Mouse (Mus musculus) heart, postnatal 0 days (tissue): ENCODE measurements around the gene Car7. TPM values are rescaled to one million over a fixed set of nuclear protein-coding genes. Genes with fewer than 3 reads are reported as not detected.
A peak's percentile ranks its signal among the peaks of the same experiment; 100 is the strongest.

Source experiments
- ATAC-seq: fragments of 200-750 bp; cut with Nextera tagmentation; 2 replicates; pipeline ENCODE4 v1.8.0; 2017; ENCODE audit warnings: low read depth, moderate number of reproducible peaks, moderate library complexity; ENCODE audit not compliant: insufficient read depth
- DNase-seq: peaks from one replicate; pipeline ENCODE4 v3.0.0-alpha.2; 2016; ENCODE audit warnings: low spot score
- H3K27ac ChIP-seq: fragments of 300-500 bp; sonication (generic); 2 replicates; pipeline ENCODE4 v1.5.1; 2014; ENCODE audit warnings: low read depth, mild to moderate bottlenecking
- H3K27me3 ChIP-seq: fragments of 300-500 bp; sonication (generic); 2 replicates; pipeline ENCODE4 v1.6.1; 2014; ENCODE audit warnings: low read length, mixed read lengths; ENCODE audit not compliant: control insufficient read depth, insufficient read depth
- H3K36me3 ChIP-seq: fragments of 300-500 bp; sonication (generic); replicated peaks from 2 replicates; pipeline ENCODE4 v1.6.1; 2014; ENCODE audit warnings: low read length, mixed read lengths; ENCODE audit not compliant: control insufficient read depth, insufficient read depth
- H3K4me1 ChIP-seq: fragments of 300-500 bp; sonication (generic); 2 replicates; pipeline ENCODE4 v1.6.1; 2014; ENCODE audit warnings: antibody characterized with exemption; ENCODE audit not compliant: control insufficient read depth, insufficient read depth
- H3K4me2 ChIP-seq: fragments of 300-500 bp; sonication (generic); 2 replicates; pipeline ENCODE4 v1.6.1; 2014; ENCODE audit warnings: low read depth, mild to moderate bottlenecking, low read length, moderate library complexity
- H3K4me3 ChIP-seq: fragments of 300-500 bp; sonication (generic); 2 replicates; pipeline ENCODE4 v1.5.1; 2014; ENCODE audit warnings: low read depth, low read length
- H3K9ac ChIP-seq: fragments of 300-500 bp; sonication (generic); replicated peaks from 2 replicates; pipeline ENCODE4 v1.6.1; 2014; ENCODE audit warnings: low read depth, low read length, mixed read lengths
- H3K9me3 ChIP-seq: fragments of 300-500 bp; sonication (generic); replicated peaks from 2 replicates; pipeline ENCODE4 v1.6.1; 2016; ENCODE audit warnings: low read length; ENCODE audit not compliant: control insufficient read depth
- CTCF ChIP-seq: IDR thresholded peaks from 2 replicates; pipeline ENCODE4 v1.5.1; 2016; ENCODE audit warnings: antibody characterized with exemption, control low read depth, low read depth
- EP300 ChIP-seq: IDR thresholded peaks from 2 replicates; pipeline ENCODE4 v1.6.1; 2016; ENCODE audit warnings: antibody characterized with exemption, low read depth
- WGBS: fragments of 180-500 bp; shearing (Covaris S2); extraction: QIAGEN DNeasy Blood & Tissue Kit; methylation state at CpG from one replicate; pipeline ENCODE4 v1.1.7; 2014; 5-methylcytosine and 5-hydroxymethylcytosine counted together
- polyA plus RNA-seq: library from polyadenylated mRNA; unstranded; fragments of >200 nt; fragmentation: Nextera tagmentation; extraction: Ambion mirVana; gene quantifications from 2 replicates; pipeline ENCODE4 v1.2.1, GENCODE M21; 2015
- total RNA-seq: library from RNA; depleted of rRNA; stranded (reverse); fragments of >200 nt; gene quantifications from 2 replicates; pipeline ENCODE4 v1.2.3, GENCODE M21; 2014; ENCODE audit warnings: low replicate concordance; rRNA removed

Car7 gene
- total RNA-seq = 0.99 and 2.3 TPM in 2 replicates
- polyA plus RNA-seq = 3.0 and 3.6 TPM in 2 replicates

- Histone ChIP-seq H3K27me3 (0 out of 2 replicates have a peak, but pooled peaks cover 12% of the 10 kb centered on the region), H3K27ac (peak within 1 kb of the TSS; percentile 79), H3K9me3 (no peaks in the 10 kb centered on the region), H3K4me1 (peaks cover 13% of the 10 kb centered on the region), H3K9ac (peak within 1 kb of the TSS; percentile 94), H3K4me3 (peak within 1 kb of the TSS; percentile 94), H3K4me2 (peak within 1 kb of the TSS; percentile 89), H3K36me3 (peaks cover 11% of the 10 kb centered on the region)
- under 1% methylated on average over 69 of the region's 70 CpGs for WGBS
- TF ChIP-seq EP300 (no peak), CTCF (peak; percentile 98)
- DNase-seq (peak; percentile 86), ATAC-seq (peak; percentile 96)
These were observed at the start of gene Car7, which contains the start of gene Nae1 for GRCm38 (mm10) chr8:104533971-104534778. Gene Car7 (plus strand): TSS chr8:104534689. Gene Nae1 (minus strand): TSS chr8:104534637.

DNA sequence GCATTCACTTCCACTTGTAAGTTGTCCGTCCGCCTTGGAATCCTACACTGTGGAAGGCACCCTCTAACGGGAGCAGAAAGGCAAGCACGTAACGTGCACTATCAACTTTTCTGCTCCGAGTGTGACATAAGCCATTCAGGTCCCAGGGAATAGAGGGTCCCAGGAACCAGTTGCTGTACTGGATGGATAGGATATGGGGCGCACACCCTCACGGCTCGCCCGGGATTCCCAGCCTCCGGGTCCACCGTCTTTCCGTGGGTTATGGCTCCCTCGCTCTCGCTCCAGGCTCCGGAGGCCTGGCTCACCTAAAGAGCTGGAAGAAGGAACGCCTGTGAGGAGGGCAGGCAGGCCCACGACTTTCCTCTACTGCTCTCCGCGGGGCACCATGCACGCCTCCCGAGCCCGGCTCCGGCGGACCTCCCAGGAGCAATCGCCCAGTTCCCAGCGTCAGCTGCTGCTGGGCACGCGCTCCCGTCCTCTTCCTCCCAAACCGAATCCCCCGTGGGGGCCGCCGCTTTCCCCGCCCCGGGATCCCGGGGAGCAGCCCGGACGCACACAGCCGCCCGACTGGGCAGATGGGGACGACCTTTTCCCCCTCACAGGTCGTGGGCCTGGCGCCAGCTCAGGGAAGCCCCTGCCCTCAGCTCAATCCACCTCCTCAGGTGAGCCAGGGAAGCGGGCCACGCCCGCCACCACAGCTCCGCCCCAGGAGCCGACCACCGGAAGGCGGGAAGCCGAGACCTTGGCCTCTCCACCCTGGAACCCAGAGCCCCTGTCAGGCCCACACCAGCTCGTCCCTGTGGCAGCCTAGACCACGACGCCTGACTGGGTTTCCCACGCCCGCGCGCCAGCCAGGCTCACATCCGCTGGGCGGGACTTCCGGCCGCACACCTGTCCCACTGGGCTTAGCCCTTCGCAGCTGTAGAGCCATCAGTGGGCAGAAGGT is 25.2 kb upstream of the Car7 start, which contains the start of gene Terb1:
TSS of gene Terb1 (minus strand) at position 850 of the 946 bp plus-strand sequence.
- no peak within 1 kb of the TSS for H3K27ac ChIP-seq
- DNase-seq = peak; percentile 34
- peak within 1 kb of the TSS; percentile 63 for H3K4me3 ChIP-seq
- H3K9ac ChIP-seq = peak within 1 kb of the TSS; percentile 64
- peaks cover 11% of the 10 kb centered on the region for H3K4me1 ChIP-seq
- H3K4me2 ChIP-seq = peak within 1 kb of the TSS; percentile 100
- TF ChIP-seq CTCF (0 out of 2 replicates have a peak, but pooled peaks have one; percentile 7), EP300 (no peak)
- ATAC-seq = peak; percentile 66
- H3K36me3 ChIP-seq = peaks cover 14% of the 10 kb centered on the region
- no peaks in the 10 kb centered on the region for H3K27me3 ChIP-seq
- 2% methylated on average over 64 of the region's 64 CpGs for WGBS
- no peaks in the 10 kb centered on the region for H3K9me3 ChIP-seq

- no peak for ATAC-seq
- WGBS = 80% methylated on average over 3 of the region's 3 CpGs
- H3K4me3 ChIP-seq = no peak overlapping the region
These were observed 24.4 kb upstream of the Car7 start for GRCm38 (mm10) chr8:104510134-104510533.

GRCm38 (mm10) chr8:104517872-104518271 is 16.6 kb upstream of the Car7 start:
- no peak for ATAC-seq

More at GRCm38 (mm10) chr8:104510134-104510533, 24.4 kb upstream of the Car7 start:
- Histone ChIP-seq H3K27ac (no peak overlapping the region), H3K27me3 (no peaks in the 10 kb centered on the region), H3K9ac (no peak overlapping the region), H3K4me2 (no peak overlapping the region), H3K36me3 (peaks cover 20% of the 10 kb centered on the region), H3K4me1 (peaks cover 11% of the 10 kb centered on the region), H3K9me3 (no peaks in the 10 kb centered on the region)
- no peak for TF ChIP-seq EP300
- TF ChIP-seq CTCF = no peak
- no peak for DNase-seq

DNA sequence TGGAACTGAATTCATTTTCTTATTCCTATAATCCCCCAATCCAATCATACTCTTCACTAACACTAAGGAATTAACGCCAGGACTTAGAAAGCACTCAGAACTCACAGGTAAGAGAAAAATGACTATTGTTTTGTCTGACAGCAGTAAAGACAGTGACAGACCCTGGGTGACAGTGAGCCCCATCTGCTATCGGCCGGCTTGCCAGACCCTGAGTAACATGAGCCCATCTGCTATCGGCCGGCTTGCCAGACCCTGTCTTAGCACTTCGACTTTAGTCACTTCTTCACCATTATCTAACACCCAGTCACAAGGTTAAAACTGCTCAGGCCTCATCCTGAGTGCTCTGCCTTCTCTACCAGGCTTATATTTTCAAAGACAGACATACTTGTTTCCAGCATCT is 4.8 kb upstream of the Car7 start:
- no peak overlapping the region for H3K4me3 ChIP-seq
- no peak for TF ChIP-seq CTCF
- no peak for TF ChIP-seq EP300
- no peaks in the 10 kb centered on the region for H3K9me3 ChIP-seq
- no peak for DNase-seq
- peaks cover 39% of the 10 kb centered on the region for H3K36me3 ChIP-seq
- H3K4me1 ChIP-seq = peaks cover 10% of the 10 kb centered on the region; the same call in 1 of the 2 replicates
- no peak overlapping the region for H3K27ac ChIP-seq
- no peaks in the 10 kb centered on the region for H3K27me3 ChIP-seq
- ATAC-seq = no peak
- no peak overlapping the region for H3K4me2 ChIP-seq
- 81% methylated on average over 6 of the region's 6 CpGs for WGBS
- H3K9ac ChIP-seq = no peak overlapping the region

More at GRCm38 (mm10) chr8:104517872-104518271, 16.6 kb upstream of the Car7 start:
- H3K27ac ChIP-seq = no peak overlapping the region
- no peak for DNase-seq
- no peak for TF ChIP-seq CTCF
- no peak for TF ChIP-seq EP300
- H3K4me2 ChIP-seq = no peak overlapping the region
- H3K9me3 ChIP-seq = no peaks in the 10 kb centered on the region
- no peaks in the 10 kb centered on the region for H3K27me3 ChIP-seq
- 82% methylated on average over 5 of the region's 5 CpGs for WGBS
- no peaks in the 10 kb centered on the region for H3K4me1 ChIP-seq
- H3K9ac ChIP-seq = no peak overlapping the region
- no peak overlapping the region for H3K4me3 ChIP-seq
- H3K36me3 ChIP-seq = peaks cover 66% of the 10 kb centered on the region
